Mouse (Mus musculus): ENCODE results near the gene Specc1.

The Specc1 gene

DNA sequence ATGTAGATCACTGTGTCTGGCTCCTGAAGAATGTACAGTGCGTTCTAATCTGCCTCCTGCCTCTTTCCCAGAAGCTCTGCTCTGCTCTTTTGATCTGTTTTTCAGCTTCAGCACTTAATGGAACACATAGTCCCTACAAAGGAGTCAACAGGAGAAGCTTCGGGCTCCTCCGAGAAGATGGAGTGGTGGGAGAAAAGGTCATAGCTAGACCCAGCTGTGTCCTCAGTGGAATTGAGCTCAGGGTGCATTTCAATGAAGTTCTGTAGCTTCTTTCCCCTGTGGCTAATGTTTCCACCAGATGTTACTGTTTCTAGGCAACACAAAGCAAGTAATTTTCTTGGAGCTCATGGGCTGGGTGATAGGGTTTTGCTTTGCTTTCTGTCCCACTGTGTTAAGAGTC lies 236.6 kb downstream of the Specc1 start:
- no peak for DNase-seq

DNA sequence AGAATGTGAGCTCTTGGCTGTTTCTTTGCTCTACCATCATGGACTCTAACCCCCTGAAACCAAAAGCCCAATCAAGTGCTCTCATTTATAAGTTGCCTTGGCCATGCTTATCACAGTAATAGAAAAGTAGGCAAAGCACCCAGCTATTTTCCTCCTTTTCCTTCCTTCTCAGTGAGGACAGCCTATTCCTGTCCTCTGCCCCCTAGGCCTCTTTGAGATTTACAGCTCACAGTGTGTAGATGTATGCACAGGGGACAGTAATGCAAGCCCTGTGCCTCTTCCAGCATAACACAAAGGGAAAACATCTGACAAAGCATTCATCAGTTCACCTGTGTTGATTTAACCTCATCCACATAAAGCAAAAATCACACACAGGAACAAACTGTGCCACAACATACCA lies 237.7 kb downstream of the Specc1 start:
- DNase-seq, result no peak

DNA sequence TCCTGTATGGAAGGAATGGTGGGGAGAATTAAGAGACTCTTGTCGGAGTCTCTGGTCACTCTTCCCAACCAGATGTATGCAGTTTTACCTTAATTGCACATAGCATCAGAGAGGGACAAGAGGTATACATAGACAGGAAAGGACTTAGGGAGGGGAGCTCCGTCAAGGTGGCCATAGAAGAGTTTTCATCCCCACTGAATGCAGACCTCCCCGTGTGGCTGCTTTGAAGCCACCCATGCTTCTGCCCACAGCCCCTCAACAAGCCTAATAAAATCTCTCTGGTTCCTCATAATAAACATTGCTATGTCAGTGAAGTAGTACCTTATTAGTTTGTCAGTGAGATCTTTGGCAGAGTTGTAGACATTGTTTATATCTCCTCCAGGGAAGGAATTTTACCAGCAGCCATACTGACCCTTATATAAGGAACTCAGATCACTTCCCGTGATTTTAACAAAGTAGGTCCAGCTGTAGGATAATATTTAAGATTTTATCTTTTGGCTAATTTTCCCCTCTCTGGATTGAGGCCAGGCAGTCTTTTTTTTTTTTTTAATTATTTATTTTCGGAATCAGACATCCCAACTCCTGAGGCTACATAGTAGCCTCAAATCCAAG lies 244.4 kb downstream of the Specc1 start:
- DNase-seq, result no peak

DNA sequence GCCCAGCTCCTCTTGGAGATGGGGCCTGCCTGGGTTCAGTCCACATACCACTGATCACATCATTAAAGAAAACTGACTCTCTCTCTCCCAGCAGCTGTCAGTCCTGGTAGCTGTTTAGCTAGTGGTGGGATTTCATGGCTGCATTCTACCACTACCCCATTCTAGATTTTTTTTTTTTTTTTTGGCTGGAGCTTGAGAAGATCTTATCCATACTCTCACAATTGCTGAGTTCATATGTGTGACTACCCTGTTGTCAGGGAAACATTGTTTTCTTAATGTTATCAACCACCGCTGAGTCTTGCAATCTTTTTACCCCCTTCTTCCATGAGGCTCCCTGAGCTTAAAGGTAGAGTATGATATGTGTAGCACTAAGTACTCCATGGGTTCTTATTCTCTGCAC lies 246.1 kb downstream of the Specc1 start:
- DNase-seq, result no peak

DNA sequence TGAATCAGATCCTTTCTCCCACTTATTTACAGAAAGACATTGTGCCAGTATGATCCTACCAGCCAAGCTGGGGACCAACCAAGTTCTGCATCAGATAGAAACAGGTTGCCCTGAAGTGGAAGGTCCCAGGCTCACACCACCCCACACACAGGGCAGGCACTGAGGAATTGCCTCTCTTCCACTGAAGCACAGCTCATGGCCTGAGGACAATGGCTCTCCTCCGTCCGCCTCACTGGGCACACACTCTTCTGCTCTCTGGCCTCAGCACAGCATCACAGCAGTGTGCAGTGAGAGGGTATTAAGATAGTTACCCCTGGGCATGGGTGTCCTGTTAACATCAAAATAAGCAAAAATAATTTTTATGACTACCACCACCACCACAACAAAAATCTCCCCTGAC lies 252.5 kb downstream of the Specc1 start:
- DNase-seq, result no peak

DNA sequence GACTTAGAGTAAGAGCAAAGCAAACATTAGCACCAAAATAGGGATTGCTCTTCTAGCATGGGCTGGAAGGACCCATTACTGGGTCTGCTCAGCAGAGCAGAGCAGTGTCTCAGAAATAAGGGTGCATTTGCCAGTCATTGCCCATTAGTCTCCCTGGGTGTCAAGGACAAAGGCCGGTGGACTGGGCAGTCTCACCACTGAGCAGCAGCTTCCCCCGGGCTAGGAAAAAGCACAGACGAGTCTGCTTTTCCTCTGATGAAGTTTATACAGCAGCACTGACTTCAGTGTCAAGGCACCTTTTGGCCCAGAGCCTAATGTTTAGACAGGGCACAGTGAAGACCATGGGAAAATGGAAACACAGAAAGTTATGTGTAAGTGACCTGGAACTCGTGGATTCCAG lies 253.3 kb downstream of the Specc1 start:
- no peak for DNase-seq

DNA sequence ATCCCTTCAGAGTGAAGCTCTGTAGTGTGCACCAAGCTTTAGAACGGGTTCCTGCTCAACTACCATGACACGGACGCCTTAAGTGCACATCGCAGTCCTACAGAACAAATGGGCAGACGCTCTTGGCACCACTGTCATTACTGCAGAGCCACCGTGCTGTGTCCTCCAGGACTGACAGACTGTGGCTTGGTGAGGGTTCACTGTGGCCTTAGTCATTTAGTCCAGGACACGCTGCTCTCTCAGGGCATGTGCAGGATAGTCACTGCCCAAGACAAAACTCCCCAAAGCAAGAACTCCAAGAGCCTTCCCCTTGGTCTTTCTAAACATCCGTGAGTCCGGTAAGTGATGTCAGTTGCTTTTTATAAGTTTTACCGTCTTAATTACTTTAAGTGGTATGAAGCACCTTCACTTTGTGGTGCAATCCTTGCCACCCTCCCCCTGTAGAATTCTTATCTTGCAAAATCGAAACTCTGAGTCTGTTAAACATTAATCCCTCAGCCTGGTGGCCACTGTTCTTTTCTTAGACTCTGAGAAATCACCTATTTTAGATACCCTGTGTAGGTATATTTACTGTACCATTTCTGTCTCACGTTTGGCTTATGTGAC lies 256.9 kb downstream of the Specc1 start:
- DNase-seq, result peak; percentile 51

DNA sequence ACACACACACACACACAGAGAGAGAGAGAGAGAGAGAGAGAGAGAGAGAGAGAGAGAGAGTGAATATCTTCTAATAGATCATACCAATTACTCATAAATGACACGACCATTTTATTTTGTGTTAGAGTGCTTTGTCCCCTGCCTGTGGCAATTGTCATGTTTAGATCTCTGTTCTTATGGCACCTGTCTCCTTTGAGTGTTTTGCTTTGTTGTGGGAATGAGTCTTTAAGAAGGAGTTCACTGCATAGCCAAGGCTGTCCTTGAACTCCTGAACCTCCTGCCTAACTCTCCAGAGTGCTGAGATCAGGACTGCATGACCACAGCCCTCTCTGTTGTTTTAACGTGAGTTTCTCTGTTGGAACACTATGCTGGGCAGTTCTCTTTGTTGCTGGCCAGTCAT lies 258.5 kb downstream of the Specc1 start:
- DNase-seq, result no peak

DNA sequence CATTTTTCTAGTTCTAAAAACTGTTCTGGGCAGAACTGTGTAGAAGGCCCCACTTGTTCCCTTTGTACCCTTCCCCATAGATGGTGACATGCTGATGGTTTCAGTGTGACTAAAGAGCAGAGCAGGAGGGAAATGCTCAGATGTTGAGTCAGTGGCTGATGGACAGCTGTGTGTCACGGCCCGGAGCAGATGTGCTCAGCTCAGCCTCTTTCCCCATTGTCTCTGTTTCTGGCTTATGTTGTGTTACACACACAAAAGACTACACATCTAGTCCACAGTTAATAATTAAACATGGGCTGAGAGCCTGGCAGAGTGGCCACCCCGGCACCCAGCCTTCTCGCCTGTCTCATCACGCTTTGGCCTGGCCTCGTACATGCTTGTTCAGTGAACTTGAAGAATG lies 261.2 kb downstream of the Specc1 start:
- no peak for DNase-seq

DNA sequence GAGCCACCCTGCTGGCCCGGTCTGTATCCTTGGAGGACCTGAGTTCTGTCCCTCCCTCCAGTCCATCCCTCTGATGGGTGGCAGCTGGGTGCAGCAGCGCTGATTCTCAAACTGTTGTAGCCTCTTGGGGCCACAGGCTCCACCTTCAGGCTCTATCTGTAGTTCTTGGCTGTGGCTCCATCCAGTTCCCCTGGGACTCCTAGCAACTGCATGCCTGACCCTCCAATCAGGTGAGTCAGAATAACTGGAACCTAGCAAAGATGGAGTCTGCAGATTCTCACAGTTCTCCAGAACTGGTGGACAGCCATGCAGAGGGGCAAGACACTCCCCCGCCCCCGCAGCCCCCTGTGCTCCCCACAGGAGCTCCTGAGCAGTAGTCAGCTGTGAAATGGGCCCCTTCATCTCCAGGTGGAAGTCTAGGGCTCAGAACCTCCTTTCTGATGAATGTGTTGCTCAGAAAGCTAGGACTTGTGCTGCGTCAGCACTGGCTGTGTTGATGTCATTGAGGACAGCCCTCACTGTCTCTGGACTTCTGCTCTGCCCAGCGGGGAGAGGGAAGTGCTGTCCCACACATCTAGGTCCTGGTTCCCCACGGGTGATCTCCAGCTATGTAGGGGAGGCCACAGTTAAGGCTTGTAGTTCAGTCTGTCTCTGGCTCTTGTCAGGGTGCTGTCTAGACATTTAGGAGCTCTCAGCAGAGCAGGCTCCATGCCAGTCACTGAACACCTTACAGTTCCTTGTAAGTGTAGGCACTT lies 264.4 kb downstream of the Specc1 start:
- DNase-seq, result no peak

DNA sequence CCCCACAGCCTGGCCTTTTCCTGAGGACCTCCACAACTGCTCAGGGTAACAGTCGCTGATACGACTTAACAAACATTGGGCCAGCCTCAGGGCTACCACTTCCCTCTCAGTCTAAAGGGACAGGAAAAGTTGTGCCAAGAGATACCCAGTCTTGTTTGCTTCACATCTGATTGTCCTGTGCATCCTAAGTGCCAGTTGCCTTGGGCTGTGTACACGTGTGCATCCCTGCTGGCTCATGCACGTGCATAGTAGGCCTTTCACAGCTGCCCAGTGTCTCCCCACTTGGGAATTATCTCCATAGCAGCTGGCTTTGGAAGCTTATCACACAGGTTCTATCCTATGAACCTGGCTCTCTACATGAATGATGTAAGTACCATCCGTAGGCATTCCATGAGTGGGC lies 266.9 kb downstream of the Specc1 start:
- no peak for DNase-seq

DNA sequence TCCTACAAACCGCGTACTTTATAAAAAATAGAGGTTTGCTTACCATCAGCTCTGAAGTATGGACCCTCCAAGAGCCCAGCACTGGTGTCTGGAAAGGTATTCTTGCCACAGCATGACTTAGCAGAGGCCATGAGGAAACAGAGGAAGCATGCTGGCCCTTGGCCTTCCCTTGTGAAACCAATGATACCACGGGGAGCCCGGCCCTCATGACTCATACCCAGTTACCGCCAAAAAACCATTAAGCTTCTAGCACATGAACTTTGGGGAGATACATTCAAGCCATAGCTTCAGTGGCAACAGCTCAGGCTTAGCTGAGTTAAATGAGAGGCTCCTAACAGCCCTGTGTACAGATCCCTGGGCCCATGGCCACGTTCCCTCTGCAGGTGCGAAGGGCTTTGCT lies 267.4 kb downstream of the Specc1 start:
- peak; percentile 16 for DNase-seq

DNA sequence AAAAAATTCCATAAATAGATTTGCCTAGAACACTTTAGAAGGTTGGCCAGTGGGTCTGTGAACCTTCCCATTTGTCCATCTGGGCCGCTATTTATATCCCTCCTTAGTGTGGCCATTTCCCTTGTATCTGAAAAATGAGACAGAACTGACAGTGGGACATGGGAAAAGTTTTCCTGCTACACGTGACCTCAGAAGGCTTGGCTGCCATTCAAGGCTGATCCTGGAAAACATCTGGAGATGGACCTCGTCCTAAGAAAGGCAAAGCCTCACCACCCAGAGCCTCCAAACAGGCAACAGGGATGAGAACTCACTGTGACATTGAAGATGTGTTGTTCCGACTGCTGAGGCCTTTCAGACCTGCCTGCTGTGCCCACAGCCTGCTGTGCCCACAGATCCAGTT lies 268.2 kb downstream of the Specc1 start:
- no peak for DNase-seq

DNA sequence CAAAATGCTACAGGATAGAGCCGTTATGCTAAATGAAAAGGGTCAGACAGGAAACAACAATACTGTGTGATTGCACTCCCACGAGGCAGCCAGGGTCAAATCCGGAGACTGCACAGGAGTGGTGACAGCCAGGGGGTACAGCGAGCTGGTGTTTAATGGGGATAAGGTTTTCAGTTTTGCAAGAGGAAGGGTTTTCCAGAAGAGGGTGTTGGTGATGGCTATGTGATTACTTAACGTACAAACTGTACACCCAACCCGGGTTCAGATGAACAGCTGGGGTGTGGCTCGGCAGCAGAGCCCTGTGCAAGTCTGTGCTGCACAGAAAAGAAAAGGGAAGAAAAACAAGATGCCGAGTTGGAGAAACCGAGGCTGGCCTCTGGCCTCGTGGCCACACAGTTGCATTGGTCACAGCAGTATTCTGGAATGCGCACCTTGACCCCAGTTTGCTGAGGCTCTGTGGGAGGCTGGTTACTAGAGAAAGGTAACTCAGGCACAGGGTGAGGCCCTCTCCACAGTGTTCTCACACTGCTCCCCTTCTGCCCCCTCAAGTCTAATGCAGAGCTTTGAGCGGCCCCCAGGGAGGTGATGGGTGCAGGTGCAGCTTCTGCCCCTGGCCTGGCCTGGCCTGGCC lies 284.2 kb downstream of the Specc1 start:
- no peak for DNase-seq

DNA sequence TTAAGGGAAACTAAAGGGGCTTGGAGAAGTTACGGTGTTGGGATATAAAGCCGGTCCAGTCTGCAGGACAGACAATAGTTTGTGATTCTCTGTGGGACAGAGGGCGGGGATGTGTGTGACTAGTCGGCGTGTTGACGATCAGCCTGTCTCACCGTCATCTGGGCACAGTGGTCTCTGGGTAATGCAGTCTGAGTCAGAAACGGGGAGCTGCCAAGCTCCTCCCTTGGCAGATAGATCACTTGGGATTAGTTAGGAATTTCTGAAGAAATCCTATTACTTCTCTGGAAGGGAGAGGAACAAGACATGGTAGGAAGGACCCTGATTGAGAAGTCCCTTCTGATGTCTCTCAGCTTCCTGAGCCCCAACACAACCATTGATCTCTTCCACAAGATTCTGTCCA lies 287.3 kb downstream of the Specc1 start:
- no peak for DNase-seq

DNA sequence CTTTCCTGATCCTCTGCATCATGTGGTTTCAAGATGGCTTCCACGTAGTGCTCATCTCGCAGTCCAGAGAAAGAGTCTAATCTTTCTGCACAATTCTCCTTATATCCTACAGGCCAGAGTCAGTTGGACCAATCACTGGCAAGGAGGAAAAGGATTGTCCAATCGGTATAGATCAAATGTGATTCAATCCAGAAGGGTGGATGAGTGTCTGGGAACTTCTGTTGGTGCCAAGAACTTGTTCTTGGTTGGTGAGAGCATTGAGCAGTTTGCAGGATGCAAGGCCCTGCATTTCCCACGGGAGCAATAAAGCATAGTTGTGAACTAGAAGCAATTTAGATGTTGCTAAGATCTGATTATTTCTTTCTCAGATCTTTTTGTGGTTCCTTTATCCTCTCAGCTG lies 287.9 kb downstream of the Specc1 start:
- no peak for DNase-seq

DNA sequence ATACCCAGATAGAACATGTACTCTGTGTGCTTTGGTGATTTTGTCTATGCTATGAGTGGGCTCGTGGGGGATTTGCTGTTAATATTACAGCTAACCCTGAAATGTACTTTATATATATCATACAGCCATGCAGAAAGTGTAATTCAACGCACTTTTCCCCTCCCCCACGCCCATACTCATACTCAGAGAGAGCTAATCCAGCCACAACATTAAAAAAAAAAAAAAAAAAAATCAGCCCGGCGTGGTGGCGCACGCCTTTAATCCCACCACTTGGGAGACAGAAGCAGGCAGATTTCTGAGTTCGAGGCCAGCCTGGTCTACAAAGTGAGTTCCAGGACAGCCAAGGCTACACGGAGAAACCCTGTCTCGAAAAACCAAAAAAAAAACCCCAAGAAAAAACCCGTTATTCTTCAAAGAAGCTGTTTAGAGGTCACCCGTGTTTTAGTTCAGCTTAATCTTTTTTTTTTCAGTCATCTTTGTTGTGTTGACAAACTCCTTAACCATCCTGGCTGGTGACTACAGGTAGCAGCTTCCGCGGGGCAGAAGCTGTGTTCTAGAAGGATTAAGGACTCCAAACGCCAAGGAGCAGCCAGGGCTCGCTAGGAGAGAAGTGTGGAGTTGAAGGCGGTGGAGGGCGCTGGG lies 291.3 kb downstream of the Specc1 start:
- no peak for DNase-seq

DNA sequence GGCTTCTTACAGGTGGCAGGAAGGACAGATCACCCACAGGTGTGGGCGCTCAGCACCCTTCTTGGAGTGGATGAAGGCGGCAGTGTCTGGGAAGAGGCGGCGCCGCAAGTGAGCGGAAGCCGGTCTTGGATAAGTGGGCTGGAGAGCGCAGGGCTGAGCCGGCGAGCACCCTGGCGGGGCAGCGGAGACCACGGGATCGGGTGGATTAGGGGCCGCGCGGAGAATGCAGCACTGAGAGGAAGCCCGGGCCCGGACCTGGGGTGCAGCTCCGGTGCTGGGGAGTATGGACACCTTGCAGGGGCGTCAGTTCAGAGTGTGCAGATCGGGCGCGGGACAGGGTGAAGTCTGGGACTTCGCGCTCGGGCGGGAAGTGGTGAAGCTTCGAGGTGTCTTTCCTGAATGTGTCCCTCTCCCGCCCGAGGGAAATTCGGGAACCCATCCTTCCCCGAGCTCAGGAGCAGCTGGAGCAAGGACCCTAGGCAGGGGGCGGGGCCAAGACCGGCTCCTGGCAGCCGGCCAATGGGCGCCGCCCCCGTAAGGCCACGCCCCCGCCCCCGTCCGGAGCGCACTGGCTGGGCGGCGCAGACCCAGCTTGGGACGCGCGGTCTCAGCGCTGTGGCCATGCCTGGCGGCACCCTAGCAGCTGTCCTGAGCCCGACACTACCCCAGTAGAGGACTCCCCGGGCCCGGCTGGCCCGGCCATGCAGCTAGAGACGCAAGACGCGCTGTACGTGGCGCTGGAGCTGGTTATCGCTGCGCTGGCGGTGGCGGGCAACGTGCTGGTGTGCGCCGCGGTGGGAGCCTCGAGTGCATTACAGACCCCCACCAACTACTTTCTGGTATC lies 292.1 kb downstream of the Specc1 start, which contains the start of gene Adora2b:
TSS of gene Adora2b (plus strand) at position 584 of the 844 bp plus-strand sequence.
- DNase-seq, result peak; percentile 15

DNA sequence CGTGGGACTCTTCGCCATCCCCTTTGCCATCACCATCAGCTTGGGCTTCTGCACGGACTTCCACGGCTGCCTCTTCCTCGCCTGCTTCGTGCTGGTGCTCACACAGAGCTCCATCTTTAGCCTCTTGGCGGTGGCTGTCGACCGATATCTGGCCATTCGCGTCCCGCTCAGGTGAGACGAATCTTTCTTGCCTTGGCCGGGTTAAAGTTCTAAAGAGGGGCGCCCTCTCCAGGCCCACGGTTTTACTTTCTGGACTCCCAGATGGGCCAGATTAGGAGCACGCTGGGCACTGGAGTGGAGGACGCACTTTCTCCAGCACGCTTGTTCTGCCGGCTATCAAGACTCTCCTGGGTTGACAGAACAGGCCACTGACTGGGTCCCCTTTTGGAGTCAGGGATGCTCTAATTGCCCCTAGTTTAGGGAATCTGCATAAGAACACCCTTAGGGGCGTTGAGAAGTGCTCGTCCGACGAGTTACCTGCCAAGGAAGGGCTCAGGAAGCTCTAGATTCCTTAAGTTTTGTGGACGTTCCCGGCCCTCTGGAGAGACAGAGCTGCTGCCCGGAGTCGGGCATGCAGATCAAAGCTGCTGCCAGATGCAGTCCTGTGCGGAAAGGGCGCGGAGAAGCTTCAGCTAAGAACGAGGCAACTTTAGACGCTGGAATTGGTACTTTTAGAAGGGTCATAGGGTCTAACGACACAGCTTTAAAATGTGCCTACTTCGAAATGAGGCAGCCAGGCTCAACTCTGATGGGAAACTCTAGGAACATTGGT lies 292.9 kb downstream of the Specc1 start:
- peak; percentile 21 for DNase-seq

DNA sequence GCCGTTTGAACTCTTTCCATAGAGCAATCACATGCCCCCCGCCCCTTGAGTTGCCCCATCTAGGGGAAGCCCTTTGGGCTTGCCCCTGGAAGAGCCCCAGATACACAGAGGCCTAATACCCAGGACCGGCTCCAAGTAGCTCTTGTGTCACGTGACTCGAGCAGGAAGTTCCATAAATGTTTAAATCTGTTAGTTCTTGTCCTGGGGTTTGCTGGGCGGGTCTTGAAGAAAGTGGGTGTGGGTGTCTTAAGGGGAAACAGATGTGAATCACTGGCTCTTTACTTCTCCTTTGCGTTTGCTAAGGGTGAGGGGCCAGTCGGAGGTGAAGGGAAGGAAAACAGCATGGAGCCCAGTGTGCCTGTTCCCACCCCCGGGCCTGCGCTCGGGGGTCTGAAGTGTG lies 294.5 kb downstream of the Specc1 start:
- no peak for DNase-seq

DNA sequence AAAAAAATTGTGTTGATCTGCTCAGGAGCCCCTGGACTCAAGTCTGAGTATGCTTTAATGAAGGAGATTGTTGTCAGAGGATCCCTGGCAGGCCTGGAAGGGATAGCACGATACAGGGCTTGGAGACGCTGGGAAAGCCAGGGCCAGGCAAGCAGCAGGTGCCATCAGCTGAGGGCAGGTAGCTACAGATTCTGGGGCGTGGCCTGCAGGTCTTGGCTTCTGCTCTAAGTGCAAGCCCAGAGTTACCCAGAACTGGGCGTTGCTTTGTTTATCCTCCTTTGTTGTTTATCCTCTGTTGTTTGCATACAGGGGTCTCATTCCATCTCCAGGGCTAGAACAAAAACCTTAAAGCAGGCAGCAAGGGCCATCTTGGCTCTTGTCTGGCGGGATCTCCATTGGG lies 296.8 kb downstream of the Specc1 start:
- DNase-seq, result no peak

DNA sequence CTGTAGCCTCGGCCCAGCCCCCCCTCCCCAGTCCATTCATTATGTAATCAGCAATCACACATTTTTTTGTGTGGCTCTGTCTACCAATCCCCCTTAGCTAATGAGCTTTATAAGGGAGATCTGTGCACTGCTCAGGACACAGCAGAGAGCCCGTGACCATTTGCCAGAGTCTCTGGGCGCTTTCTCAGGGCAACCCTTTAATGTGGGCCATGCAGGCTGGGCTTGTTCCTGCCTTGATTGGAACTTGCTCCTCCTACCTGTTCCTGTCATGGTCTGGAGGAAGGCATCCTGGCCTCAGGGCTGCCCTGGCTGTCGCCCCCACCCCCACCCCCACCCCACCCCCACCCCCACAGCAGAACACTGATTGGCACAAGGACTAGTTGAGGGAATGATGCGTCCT lies 302.7 kb downstream of the Specc1 start:
- DNase-seq, result no peak

Measured in cerebellum, adult 9-11 months (tissue).